Mouse (Mus musculus) erythroblast, embryonic 14.5 days (primary cell): Measurements from ENCODE around the gene Nfib.

ENCODE experiments used
- GATA1 ChIP-seq: IDR thresholded peaks from 2 replicates; pipeline ENCODE4 v1.6.1; 2012; ENCODE audit warnings: low read length, inconsistent platforms, mixed read lengths
- TAL1 ChIP-seq: IDR thresholded peaks from 3 replicates; pipeline ENCODE4 v1.6.1; 2012; ENCODE audit warnings: low read length, inconsistent platforms, mixed read lengths

- TF ChIP-seq GATA1 (no peak), TAL1 (no peak)
Observed at GRCm38 (mm10) chr4:82398282-82398681, 307.3 kb downstream of the Nfib start.
